Mouse (Mus musculus): ENCODE results near the gene Ctsj. TPM values are rescaled to one million over a fixed set of nuclear protein-coding genes. Genes with fewer than 3 reads are reported as not detected.
"Not testable (repeated sequence)": the region's sequence is repeated elsewhere in the genome, so short reads cannot be mapped to it uniquely, and the experiment has no call there.

Gene Ctsj
- not detected in 2 replicates for polyA plus RNA-seq (2015; fragmentation: Nextera tagmentation; extraction: Ambion mirVana)

DNA sequence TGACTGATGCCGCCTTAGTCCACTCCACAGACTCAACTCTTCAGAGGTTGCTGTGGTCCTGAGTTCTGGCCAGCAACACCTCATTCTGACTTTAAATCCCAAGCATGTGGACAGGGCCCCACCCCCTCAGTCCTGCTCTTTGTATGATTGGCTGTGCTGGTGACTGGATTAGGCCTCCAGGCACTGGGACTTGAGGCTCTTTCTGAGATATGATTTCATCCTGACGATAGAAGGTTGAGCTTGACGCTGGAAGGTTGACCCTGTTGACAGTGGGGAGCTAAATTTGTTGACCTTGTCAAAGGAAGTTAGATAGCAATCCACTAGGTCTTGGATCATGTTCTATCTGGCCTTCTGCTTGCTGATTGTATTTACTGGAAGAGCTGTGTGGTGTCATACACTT is at the start of gene Ctsj:
TSS of gene Ctsj (minus strand) at position 101 of the 400 bp plus-strand sequence.
- WGBS (ENCODE audit: insufficient replicate concordance): 48% methylated on average over 3 of the region's 3 CpGs
- no peak within 1 kb of the TSS for H3K9ac ChIP-seq (ENCODE audit: low read depth, low read length)
- H3K27ac ChIP-seq (ENCODE audit: low read length): no peak within 1 kb of the TSS
- ATAC-seq (ENCODE audit: low read depth): no peak
- H3K27me3 ChIP-seq (ENCODE audit: control insufficient read depth, insufficient read depth, low read depth, low read length): no peaks in the 10 kb centered on the region
- no peak within 1 kb of the TSS for H3K4me2 ChIP-seq (ENCODE audit: low read depth, low read length)
- no peaks in the 10 kb centered on the region for H3K36me3 ChIP-seq (ENCODE audit: control insufficient read depth, insufficient read depth)
- no peaks in the 10 kb centered on the region for H3K4me1 ChIP-seq (ENCODE audit: control insufficient read depth, low read depth, low read length)
- H3K4me3 ChIP-seq (ENCODE audit: low read depth, low read length): no peak within 1 kb of the TSS
- no peaks in the 10 kb centered on the region for H3K9me3 ChIP-seq (replicated peaks; ENCODE audit: control insufficient read depth, low read length)

- Histone ChIP-seq H3K9ac (ENCODE audit: low read depth, low read length) (no peak within 1 kb of the TSS), H3K4me3 (ENCODE audit: low read depth, low read length) (no peak within 1 kb of the TSS), H3K4me2 (ENCODE audit: low read depth, low read length) (no peak within 1 kb of the TSS), H3K27me3 (ENCODE audit: control insufficient read depth, insufficient read depth, low read depth, low read length) (no peaks in the 10 kb centered on the region), H3K27ac (ENCODE audit: low read length) (no peak within 1 kb of the TSS), H3K4me1 (ENCODE audit: control insufficient read depth, low read depth, low read length) (no peaks in the 10 kb centered on the region), H3K36me3 (ENCODE audit: control insufficient read depth, insufficient read depth) (no peaks in the 10 kb centered on the region), H3K9me3 (replicated peaks; ENCODE audit: control insufficient read depth, low read length) (no peaks in the 10 kb centered on the region)
- WGBS (ENCODE audit: insufficient replicate concordance): 18% methylated on average over 3 of the region's 3 CpGs
- no peak for ATAC-seq (ENCODE audit: low read depth)
Measured at GRCm38 (mm10) chr13:61040531-61040930, 34.8 kb upstream of the Ctsj start, which contains the start of gene Ctsq. Gene Ctsq (minus strand): TSS chr13:61040631.

DNA sequence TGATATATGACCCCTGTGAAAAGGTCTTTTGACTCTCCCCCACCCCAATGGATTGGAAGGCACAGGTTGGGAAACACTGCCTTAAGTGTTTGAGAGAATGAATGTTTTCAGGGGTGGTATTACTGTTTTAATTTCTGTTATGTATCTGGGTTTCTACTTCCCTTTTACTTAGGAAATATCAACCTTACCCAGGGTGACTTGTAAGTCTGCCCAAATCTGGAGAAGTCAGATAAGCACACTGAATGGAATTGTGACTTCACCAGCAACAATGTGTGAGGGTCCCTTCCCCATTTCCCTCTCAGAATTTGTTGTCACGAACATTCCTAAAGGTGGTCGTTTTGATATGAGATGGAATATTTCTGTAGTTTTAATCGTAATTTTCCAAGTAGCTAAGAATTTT is 17.0 kb upstream of the Ctsj start:
- no peak overlapping the region for H3K4me2 ChIP-seq (ENCODE audit: low read depth, low read length)
- no peak overlapping the region for H3K9ac ChIP-seq (ENCODE audit: low read depth, low read length)

GRCm38 (mm10) chr13:61021844-61022243 is 16.1 kb upstream of the Ctsj start:
- Histone ChIP-seq H3K27me3 (ENCODE audit: control insufficient read depth, insufficient read depth, low read depth, low read length) (no peaks in the 10 kb centered on the region), H3K4me2 (ENCODE audit: low read depth, low read length) (no peak overlapping the region), H3K9me3 (replicated peaks; ENCODE audit: control insufficient read depth, low read length) (no peaks in the 10 kb centered on the region), H3K27ac (ENCODE audit: low read length) (no peak overlapping the region), H3K36me3 (ENCODE audit: control insufficient read depth, insufficient read depth) (no peaks in the 10 kb centered on the region), H3K9ac (ENCODE audit: low read depth, low read length) (no peak overlapping the region), H3K4me3 (ENCODE audit: low read depth, low read length) (no peak overlapping the region), H3K4me1 (ENCODE audit: control insufficient read depth, low read depth, low read length) (no peaks in the 10 kb centered on the region)
- WGBS (ENCODE audit: insufficient replicate concordance): 57% methylated on average over 6 of the region's 6 CpGs
- ATAC-seq (ENCODE audit: low read depth): no peak

More for the DNA sequence above, 17.0 kb upstream of the Ctsj start:
- Histone ChIP-seq H3K36me3 (ENCODE audit: control insufficient read depth, insufficient read depth) (no peaks in the 10 kb centered on the region), H3K27me3 (ENCODE audit: control insufficient read depth, insufficient read depth, low read depth, low read length) (no peaks in the 10 kb centered on the region), H3K9me3 (replicated peaks; ENCODE audit: control insufficient read depth, low read length) (no peaks in the 10 kb centered on the region), H3K4me1 (ENCODE audit: control insufficient read depth, low read depth, low read length) (no peaks in the 10 kb centered on the region), H3K27ac (ENCODE audit: low read length) (no peak overlapping the region), H3K4me3 (ENCODE audit: low read depth, low read length) (no peak overlapping the region)
- 38% methylated on average over 3 of the region's 3 CpGs for WGBS (ENCODE audit: insufficient replicate concordance)
- ATAC-seq (ENCODE audit: low read depth): no peak

DNA sequence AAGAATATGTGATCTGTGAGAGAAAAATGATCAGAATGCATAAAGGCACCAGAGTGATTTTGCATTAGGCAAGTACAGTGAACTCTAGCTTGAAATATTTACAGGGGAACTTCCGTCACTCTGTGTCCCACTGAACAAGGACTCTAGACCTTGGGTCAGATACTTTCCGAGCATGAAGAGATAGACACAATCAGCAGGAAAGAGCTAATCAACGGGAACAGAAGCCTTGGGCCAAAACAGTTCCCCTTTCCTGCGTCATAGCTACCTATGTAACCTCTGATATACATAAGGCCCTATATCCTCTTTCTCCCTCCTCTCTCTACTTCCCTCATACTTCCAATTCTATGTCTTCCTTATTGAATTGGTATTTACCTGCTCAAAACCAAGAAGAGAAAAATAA is 4.4 kb upstream of the Ctsj start:
- no peak overlapping the region for H3K4me3 ChIP-seq (ENCODE audit: low read depth, low read length)
- no peak overlapping the region for H3K27ac ChIP-seq (ENCODE audit: low read length)
- H3K36me3 ChIP-seq (ENCODE audit: control insufficient read depth, insufficient read depth): no peaks in the 10 kb centered on the region
- WGBS (ENCODE audit: insufficient replicate concordance): 34% methylated on average over 4 of the region's 4 CpGs
- no peaks in the 10 kb centered on the region for H3K4me1 ChIP-seq (ENCODE audit: control insufficient read depth, low read depth, low read length)
- no peak for ATAC-seq (ENCODE audit: low read depth)
- no peak overlapping the region for H3K4me2 ChIP-seq (ENCODE audit: low read depth, low read length)
- H3K9ac ChIP-seq (ENCODE audit: low read depth, low read length): no peak overlapping the region
- no peaks in the 10 kb centered on the region for H3K27me3 ChIP-seq (ENCODE audit: control insufficient read depth, insufficient read depth, low read depth, low read length)
- no peaks in the 10 kb centered on the region for H3K9me3 ChIP-seq (replicated peaks; ENCODE audit: control insufficient read depth, low read length)

GRCm38 (mm10) chr13:60997600-60997999 is 8.2 kb downstream of the Ctsj start:
- ATAC-seq (ENCODE audit: low read depth): no peak
- no peaks in the 10 kb centered on the region for H3K36me3 ChIP-seq (ENCODE audit: control insufficient read depth, insufficient read depth)
- no peaks in the 10 kb centered on the region for H3K4me1 ChIP-seq (ENCODE audit: control insufficient read depth, low read depth, low read length)
- H3K4me3 ChIP-seq (ENCODE audit: low read depth, low read length): no peak overlapping the region
- no peak overlapping the region for H3K4me2 ChIP-seq (ENCODE audit: low read depth, low read length)
- H3K9me3 ChIP-seq (replicated peaks; ENCODE audit: control insufficient read depth, low read length): no peaks in the 10 kb centered on the region
- no peaks in the 10 kb centered on the region for H3K27me3 ChIP-seq (ENCODE audit: control insufficient read depth, insufficient read depth, low read depth, low read length)
- no peak overlapping the region for H3K27ac ChIP-seq (ENCODE audit: low read length)
- no peak overlapping the region for H3K9ac ChIP-seq (ENCODE audit: low read depth, low read length)
- 26% methylated on average over 2 of the region's 2 CpGs for WGBS (ENCODE audit: insufficient replicate concordance)

- H3K36me3 ChIP-seq (ENCODE audit: control insufficient read depth, insufficient read depth); H3K4me2 ChIP-seq (ENCODE audit: low read depth, low read length); H3K27me3 ChIP-seq (ENCODE audit: control insufficient read depth, insufficient read depth, low read depth, low read length); H3K9ac ChIP-seq (ENCODE audit: low read depth, low read length); H3K9me3 ChIP-seq (replicated peaks; ENCODE audit: control insufficient read depth, low read length); H3K27ac ChIP-seq (ENCODE audit: low read length); H3K4me1 ChIP-seq (ENCODE audit: control insufficient read depth, low read depth, low read length); H3K4me3 ChIP-seq (ENCODE audit: low read depth, low read length); ATAC-seq (ENCODE audit: low read depth): not testable (repeated sequence)
- 49% methylated on average over 4 of the region's 5 CpGs for WGBS (ENCODE audit: insufficient replicate concordance)
Measured at GRCm38 (mm10) chr13:60986915-60987314, 18.8 kb downstream of the Ctsj start.

DNA sequence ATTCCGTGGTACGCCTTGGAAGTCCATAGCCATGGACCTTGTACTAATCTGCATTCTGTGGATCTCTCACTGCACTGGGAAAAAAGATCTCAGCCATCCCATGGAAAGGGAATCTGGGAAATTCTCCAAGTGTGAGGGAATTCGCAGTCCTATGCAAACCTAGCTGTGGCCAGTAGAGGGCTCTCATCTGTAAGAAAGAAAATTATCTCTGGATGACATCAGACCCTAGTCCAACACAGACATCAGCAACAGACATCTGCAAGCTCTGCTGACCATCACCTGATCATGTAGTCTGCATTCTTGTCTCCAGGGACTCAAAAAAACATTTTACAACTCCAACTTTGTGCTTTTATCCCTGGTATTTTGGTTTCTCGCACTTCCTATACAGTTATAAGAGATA is 33.4 kb downstream of the Ctsj start:
- H3K4me3 ChIP-seq (ENCODE audit: low read depth, low read length); H3K27ac ChIP-seq (ENCODE audit: low read length); H3K9ac ChIP-seq (ENCODE audit: low read depth, low read length); ATAC-seq (ENCODE audit: low read depth); H3K4me1 ChIP-seq (ENCODE audit: control insufficient read depth, low read depth, low read length); H3K9me3 ChIP-seq (replicated peaks; ENCODE audit: control insufficient read depth, low read length); H3K36me3 ChIP-seq (ENCODE audit: control insufficient read depth, insufficient read depth); H3K27me3 ChIP-seq (ENCODE audit: control insufficient read depth, insufficient read depth, low read depth, low read length); H3K4me2 ChIP-seq (ENCODE audit: low read depth, low read length): not testable (repeated sequence)
- 52% methylated on average over 4 of the region's 4 CpGs for WGBS (ENCODE audit: insufficient replicate concordance)

DNA sequence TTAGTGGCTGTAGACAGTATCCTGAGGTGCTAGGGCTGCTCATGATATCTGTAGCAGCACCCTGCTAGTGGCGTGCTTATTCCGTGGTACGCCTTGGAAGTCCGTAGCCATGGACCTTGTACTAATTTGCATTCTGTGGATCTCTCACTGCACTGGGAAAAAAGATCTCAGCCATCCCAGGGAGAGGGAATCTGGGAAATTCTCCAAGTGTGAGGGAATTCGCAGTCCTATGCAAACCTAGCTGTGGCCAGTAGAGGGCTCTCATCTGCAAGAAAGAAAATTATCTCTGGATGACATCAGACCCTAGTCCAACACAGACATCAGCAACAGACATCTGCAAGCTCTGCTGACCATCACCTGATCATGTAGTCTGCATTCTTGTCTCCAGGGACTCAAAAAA is 41.8 kb downstream of the Ctsj start:
- not testable (repeated sequence) for H3K9me3 ChIP-seq (replicated peaks; ENCODE audit: control insufficient read depth, low read length); H3K9ac ChIP-seq (ENCODE audit: low read depth, low read length); H3K4me2 ChIP-seq (ENCODE audit: low read depth, low read length); H3K27ac ChIP-seq (ENCODE audit: low read length); H3K4me3 ChIP-seq (ENCODE audit: low read depth, low read length); H3K27me3 ChIP-seq (ENCODE audit: control insufficient read depth, insufficient read depth, low read depth, low read length); H3K36me3 ChIP-seq (ENCODE audit: control insufficient read depth, insufficient read depth); ATAC-seq (ENCODE audit: low read depth); H3K4me1 ChIP-seq (ENCODE audit: control insufficient read depth, low read depth, low read length)
- 24% methylated on average over 5 of the region's 5 CpGs for WGBS (ENCODE audit: insufficient replicate concordance)

All from liver, embryonic 16.5 days (tissue).